Mouse (Mus musculus) heart, adult 2 months (tissue): ENCODE data around the gene Nr2f1. TPM values are rescaled to one million over a fixed set of nuclear protein-coding genes. Genes with fewer than 3 reads are reported as not detected.
A peak's percentile ranks its signal among the peaks of the same experiment; 100 is the strongest.

Experiments used
- DNase-seq, 2 experiments: peaks; one replicate each; pipeline ENCODE4 v3.0.0; 2021
- H3K27ac ChIP-seq: fragments of 200-600 bp; 2 replicates; pipeline ENCODE4 v1.8.1; 2022
- H3K27me3 ChIP-seq: fragments of 200-500 bp; 2 replicates; pipeline ENCODE4 v1.6.1; 2012; ENCODE audit warnings: mild to moderate bottlenecking, low read length, inconsistent platforms, mixed read lengths; ENCODE audit not compliant: control insufficient read depth, insufficient read depth
- H3K36me3 ChIP-seq: fragments of 200-500 bp; 2 replicates; pipeline ENCODE4 v1.6.1; 2012; ENCODE audit warnings: low read length, inconsistent platforms; ENCODE audit not compliant: control insufficient read depth, insufficient read depth
- H3K4me1 ChIP-seq: fragments of 200-500 bp; 2 replicates; pipeline ENCODE4 v1.6.1; 2011; ENCODE audit warnings: low read length; ENCODE audit not compliant: control insufficient read depth, insufficient read depth
- H3K4me3 ChIP-seq: fragments of 200-600 bp; 2 replicates; pipeline ENCODE4 v1.8.1; 2022
- H3K79me2 ChIP-seq: fragments of 200-500 bp; replicated peaks from 2 replicates; pipeline ENCODE4 v1.6.1; 2012; ENCODE audit warnings: mild to moderate bottlenecking, inconsistent platforms, low read length, moderate library complexity, mixed read lengths; ENCODE audit not compliant: control insufficient read depth, insufficient read depth
- H3K9ac ChIP-seq: fragments of 200-500 bp; 2 replicates; pipeline ENCODE4 v1.6.1; 2012; ENCODE audit warnings: low read depth, mild to moderate bottlenecking, control low read depth, inconsistent platforms, low read length, mixed read lengths
- CTCF ChIP-seq: fragments of 200-600 bp; IDR thresholded peaks from 2 replicates; pipeline ENCODE4 v1.8.1; 2022; ENCODE audit warnings: antibody characterized with exemption, mild to moderate bottlenecking, moderate library complexity
- EP300 ChIP-seq: fragments of 200-500 bp; IDR thresholded peaks from 2 replicates; pipeline ENCODE4 v1.6.1; 2011; ENCODE audit warnings: low read depth, low read length, control low read depth; ENCODE audit not compliant: insufficient read depth
- POLR2A ChIP-seq: fragments of 200-500 bp; IDR thresholded peaks from 2 replicates; pipeline ENCODE4 v1.6.1; 2011; ENCODE audit warnings: mild to moderate bottlenecking, low read depth, low read length, control low read depth; ENCODE audit not compliant: insufficient read depth
- WGBS: fragments of 180-500 bp; shearing (Covaris S2); methylation state at CpG from one replicate; pipeline ENCODE4 v1.1.7; 2018; 5-methylcytosine and 5-hydroxymethylcytosine counted together
- intact Hi-C: fragments of 180-260 bp; cut with DNase I; formaldehyde crosslinking; loops from one replicate; pipeline ENCODE4 v1.15.1; 2025
- polyA plus RNA-seq: library from polyadenylated mRNA; depleted of rRNA; stranded (reverse); fragments of >200 nt; gene quantifications from 2 replicates; pipeline ENCODE4 v1.2.3, GENCODE M21; 2012
- total RNA-seq, 2 experiments: library from RNA; stranded (reverse); gene quantifications; 2 replicates each; pipeline ENCODE4 v1.2.3; 2021

Gene Nr2f1
- total and polyA plus RNA-seq, 3 experiments, result 2.7 to 10.5 (median 2.7) TPM

DNA sequence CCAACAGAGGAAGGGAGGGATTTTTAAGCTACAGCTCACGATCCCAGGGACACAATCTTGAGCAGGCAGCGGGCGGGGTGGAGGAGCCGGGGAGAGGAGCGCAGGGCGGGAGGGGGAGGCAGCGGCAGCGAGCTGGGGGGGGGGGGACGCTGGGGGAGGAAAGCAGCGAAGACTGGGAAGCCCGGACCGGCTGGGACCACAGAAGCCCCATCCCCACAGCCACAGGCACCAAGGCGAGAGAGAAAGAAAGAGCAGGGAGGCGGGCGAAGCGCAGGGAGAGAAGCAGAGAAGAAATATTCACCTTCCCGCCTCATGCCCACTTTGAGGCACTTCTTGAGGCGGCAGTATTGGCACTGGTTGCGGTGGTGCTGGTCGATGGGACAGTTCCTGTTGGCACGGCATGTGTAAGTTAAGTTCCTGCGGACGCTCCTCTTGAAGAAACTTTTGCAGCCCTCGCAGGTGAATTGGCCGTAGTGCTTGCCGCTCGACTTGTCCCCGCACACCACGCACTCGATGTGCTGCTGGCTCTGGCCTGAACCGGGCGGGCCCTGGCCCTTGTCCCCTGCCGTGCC is 1.7 kb downstream of the Nr2f1 start:
- intact Hi-C loops, result loop anchor here (5.0 to 10.0 kb wide), 2 partner anchors 36 to 493 kb away; partner anchors contain the start of gene Fam172a
- WGBS, result 1% methylated on average over 29 of the region's 33 CpGs
- no peaks in the 10 kb centered on the region for H3K36me3 ChIP-seq
- H3K9ac ChIP-seq, result peak overlapping the region; percentile 86
- H3K27ac ChIP-seq, result peak overlapping the region; percentile 44; the same call in 1 of the 2 replicates
- TF ChIP-seq CTCF (no peak), EP300 (no peak), POLR2A (0 out of 2 replicates have a peak, but pooled peaks have one; percentile 7)
- H3K4me3 ChIP-seq, result peak overlapping the region; percentile 67
- no peaks in the 10 kb centered on the region for H3K4me1 ChIP-seq
- no peaks in the 10 kb centered on the region for H3K79me2 ChIP-seq
- DNase-seq, result peak; percentile 45 to 60
- H3K27me3 ChIP-seq, result peaks cover 9% of the 10 kb centered on the region

DNA sequence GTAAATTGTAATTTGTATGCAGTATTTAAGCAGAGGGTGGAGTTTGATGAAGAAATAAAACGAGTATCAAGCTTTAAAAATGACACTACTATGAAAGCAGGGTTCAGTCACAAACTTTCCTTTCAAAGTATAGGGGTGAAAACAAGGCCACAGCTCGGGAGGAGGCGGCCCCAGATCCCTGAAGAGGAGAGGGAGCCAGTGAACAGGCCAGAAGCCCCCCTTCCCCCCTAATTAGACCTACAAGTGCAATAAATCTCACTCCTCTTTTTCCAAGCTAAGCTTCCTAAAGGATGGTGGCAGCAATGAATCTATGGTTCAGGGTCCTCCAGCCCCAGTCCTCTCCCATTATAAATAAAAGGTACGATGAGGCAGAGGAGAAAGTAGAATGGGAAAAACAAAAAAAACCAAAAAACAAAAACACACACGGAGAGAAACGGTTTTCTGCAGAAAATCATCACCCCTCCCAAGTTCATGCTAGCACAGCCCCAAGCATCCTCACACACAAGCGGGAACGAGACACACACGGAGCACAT is 2.2 kb downstream of the Nr2f1 start:
- H3K27me3 ChIP-seq, result peaks cover 9% of the 10 kb centered on the region
- no peak overlapping the region; the same call in 1 of the 2 replicates for H3K9ac ChIP-seq
- intact Hi-C loops, result loop anchor here (5.0 to 10.0 kb wide), 2 partner anchors 35 to 493 kb away; partner anchors contain the start of gene Fam172a
- no peaks in the 10 kb centered on the region for H3K79me2 ChIP-seq
- H3K4me3 ChIP-seq, result peak overlapping the region; percentile 67
- H3K36me3 ChIP-seq, result no peaks in the 10 kb centered on the region
- no peaks in the 10 kb centered on the region for H3K4me1 ChIP-seq
- TF ChIP-seq EP300 (no peak), POLR2A (no peak), CTCF (no peak)
- DNase-seq, result no peak
- WGBS, result 17% methylated on average over 9 of the region's 9 CpGs
- peak overlapping the region; percentile 7; the same call in 1 of the 2 replicates for H3K27ac ChIP-seq

DNA sequence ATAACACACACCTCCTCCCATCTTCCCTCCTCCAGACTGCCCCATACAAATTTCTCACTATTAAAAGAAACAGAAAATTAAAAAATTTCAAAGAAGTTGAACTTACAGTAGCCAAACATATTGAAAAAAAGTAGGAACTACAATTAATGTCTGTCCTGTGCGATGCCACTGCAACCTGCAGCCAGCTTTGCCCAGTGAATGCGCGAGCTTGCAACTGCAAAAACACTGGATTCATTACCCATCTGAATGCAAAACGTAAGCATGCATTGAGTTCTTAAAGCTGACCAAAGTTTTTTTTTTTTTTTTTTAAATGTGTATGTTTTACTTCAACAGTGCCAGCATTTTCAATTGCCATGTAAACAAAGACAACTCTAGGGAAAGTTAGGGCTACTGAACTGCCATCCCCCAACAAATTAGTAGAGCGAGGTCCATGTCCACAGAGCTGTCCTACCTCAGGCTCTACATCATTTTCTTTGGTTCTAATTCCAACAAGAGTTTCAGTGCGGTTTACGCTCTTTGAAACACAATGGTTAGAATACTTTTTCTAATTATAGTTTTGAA is 3.2 kb downstream of the Nr2f1 start:
- H3K27ac ChIP-seq, result no peak overlapping the region
- peaks cover 9% of the 10 kb centered on the region for H3K27me3 ChIP-seq
- H3K79me2 ChIP-seq, result no peaks in the 10 kb centered on the region
- no peaks in the 10 kb centered on the region for H3K36me3 ChIP-seq
- WGBS, result 74% methylated on average over 7 of the region's 7 CpGs
- no peaks in the 10 kb centered on the region for H3K4me1 ChIP-seq
- intact Hi-C loops, result loop anchor here (5.0 to 10.0 kb wide), 2 partner anchors 34 to 492 kb away; partner anchors contain the start of gene Fam172a
- H3K9ac ChIP-seq, result no peak overlapping the region
- TF ChIP-seq EP300, result no peak
- TF ChIP-seq POLR2A, result no peak
- TF ChIP-seq CTCF, result no peak
- no peak for DNase-seq
- H3K4me3 ChIP-seq, result no peak overlapping the region

DNA sequence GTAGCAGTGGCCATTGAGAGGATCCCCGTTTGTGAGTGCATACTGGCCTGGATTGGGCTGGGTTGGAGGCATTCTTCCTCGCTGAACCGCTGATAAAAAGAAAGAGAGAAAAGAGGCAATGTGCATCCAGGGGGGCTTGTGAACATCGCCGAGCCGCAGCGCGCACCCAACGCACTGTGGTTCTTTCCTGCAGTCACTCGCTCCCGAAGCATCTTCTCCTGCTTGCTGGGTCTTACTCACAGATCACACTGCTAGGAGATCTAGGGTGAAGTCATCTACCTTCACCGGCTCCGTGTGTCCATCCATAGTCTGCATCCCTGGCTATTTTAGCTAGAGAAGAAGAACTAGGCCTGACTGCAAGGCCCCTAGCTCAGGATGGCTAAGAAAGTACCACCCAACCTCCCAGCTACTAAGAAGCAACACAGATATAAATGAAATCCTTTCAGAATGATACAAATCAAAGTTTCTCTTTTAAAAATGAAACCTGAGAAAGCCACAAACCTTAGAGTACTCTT is 3.9 kb downstream of the Nr2f1 start:
- intact Hi-C loops, result loop anchor here (5.0 to 10.0 kb wide), 2 partner anchors 33 to 491 kb away; partner anchors contain the start of gene Fam172a
- DNase-seq, result no peak
- Histone ChIP-seq H3K36me3 (no peaks in the 10 kb centered on the region), H3K4me1 (no peaks in the 10 kb centered on the region), H3K27me3 (peaks cover 9% of the 10 kb centered on the region), H3K9ac (no peak overlapping the region), H3K79me2 (no peaks in the 10 kb centered on the region), H3K27ac (no peak overlapping the region), H3K4me3 (no peak overlapping the region)
- TF ChIP-seq EP300 (no peak), POLR2A (no peak), CTCF (no peak)
- WGBS, result 54% methylated on average over 13 of the region's 13 CpGs

DNA sequence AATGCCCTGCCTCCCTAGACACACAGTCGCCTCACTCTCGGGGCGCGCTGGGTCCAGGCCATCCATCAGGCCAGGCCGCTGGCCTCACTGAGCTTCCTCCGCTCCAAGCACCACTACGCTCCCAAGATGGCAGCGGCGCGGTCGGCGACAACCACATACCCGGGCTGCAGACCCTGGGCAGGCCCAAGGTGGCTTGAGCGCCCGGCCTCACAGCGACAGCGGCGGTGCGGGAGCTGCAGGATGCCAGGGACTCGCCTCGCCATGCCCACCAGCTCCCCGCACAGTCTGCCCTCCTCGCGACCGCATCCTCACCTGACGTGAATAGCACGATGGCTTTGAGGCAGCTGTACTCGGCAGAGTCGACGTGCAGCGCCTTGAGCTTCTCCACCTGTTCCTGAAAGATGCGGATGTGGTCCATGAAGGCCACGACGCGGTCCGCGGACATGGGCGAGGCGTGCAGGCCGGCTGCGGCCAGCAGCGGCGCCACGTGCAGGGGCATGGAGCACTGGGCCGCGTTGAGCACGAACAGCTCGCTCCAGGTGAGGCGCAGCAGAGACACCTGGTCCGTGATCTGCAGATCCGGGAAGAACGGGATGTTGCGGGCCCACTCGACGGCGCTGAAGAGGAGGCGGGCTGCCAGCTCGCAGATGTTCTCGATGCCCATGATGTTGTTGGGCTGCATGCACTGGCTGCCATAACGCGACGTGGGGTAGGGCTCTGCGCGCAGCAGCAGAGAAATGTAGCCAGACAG is 4.5 kb downstream of the Nr2f1 start:
- Histone ChIP-seq H3K36me3 (no peaks in the 10 kb centered on the region), H3K79me2 (no peaks in the 10 kb centered on the region), H3K9ac (peak overlapping the region; percentile 9; the same call in 1 of the 2 replicates), H3K4me3 (no peak overlapping the region), H3K4me1 (no peaks in the 10 kb centered on the region), H3K27ac (no peak overlapping the region), H3K27me3 (peaks cover 9% of the 10 kb centered on the region)
- WGBS, result 39% methylated on average over 64 of the region's 64 CpGs
- intact Hi-C loops, result loop anchor here (5.0 to 10.0 kb wide), 2 partner anchors 33 to 490 kb away; partner anchors contain the start of gene Fam172a
- no peak for DNase-seq
- TF ChIP-seq CTCF, result no peak
- no peak for TF ChIP-seq POLR2A
